Mouse (Mus musculus) limb, embryonic 10.5 days (tissue): ENCODE measurements around the gene St13. TPM values are rescaled to one million over a fixed set of nuclear protein-coding genes. Genes with fewer than 3 reads are reported as not detected.
"Not testable (repeated sequence)": the region's sequence is repeated elsewhere in the genome, so short reads cannot be mapped to it uniquely, and the experiment has no call there.

Experiments
- DNase-seq: peaks from one replicate; pipeline ENCODE4 v3.0.0-alpha.2; 2017; ENCODE audit warnings: low spot score
- H3K27ac ChIP-seq: fragments of 300-500 bp; sonication (generic); 2 replicates; pipeline ENCODE4 v1.5.1; 2016; ENCODE audit warnings: mild to moderate bottlenecking
- H3K27me3 ChIP-seq: fragments of 300-500 bp; sonication (generic); 2 replicates; pipeline ENCODE4 v1.6.1; 2016; ENCODE audit warnings: low read depth, mild to moderate bottlenecking; ENCODE audit not compliant: poor library complexity, severe bottlenecking
- H3K36me3 ChIP-seq: fragments of 300-500 bp; sonication (generic); 2 replicates; pipeline ENCODE4 v1.6.1; 2016; ENCODE audit warnings: mild to moderate bottlenecking, moderate library complexity
- H3K4me1 ChIP-seq: fragments of 300-500 bp; sonication (generic); 2 replicates; pipeline ENCODE4 v1.6.1; 2016
- H3K4me3 ChIP-seq: fragments of 300-500 bp; sonication (generic); 2 replicates; pipeline ENCODE4 v1.5.1; 2016; ENCODE audit warnings: mild to moderate bottlenecking, moderate library complexity
- H3K9me3 ChIP-seq: fragments of 300-500 bp; sonication (generic); replicated peaks from 2 replicates; pipeline ENCODE4 v1.6.1; 2016; ENCODE audit warnings: mild to moderate bottlenecking
- WGBS: fragments of 180-500 bp; shearing (Covaris S2); methylation state at CpG from one replicate; pipeline ENCODE4 v1.1.7; 2016; 5-methylcytosine and 5-hydroxymethylcytosine counted together
- polyA plus RNA-seq: library from polyadenylated mRNA; unstranded; fragments of >200 nt; fragmentation: Nextera tagmentation; extraction: Ambion mirVana; gene quantifications from 2 replicates; pipeline ENCODE4 v1.2.1, GENCODE M21; 2016

The St13 gene
- 222 and 234 TPM in 2 replicates for polyA plus RNA-seq

- Histone ChIP-seq H3K36me3 (peaks cover 25% of the 10 kb centered on the region), H3K9me3 (no peaks in the 10 kb centered on the region), H3K4me1 (peaks cover 16% of the 10 kb centered on the region), H3K4me3 (peak within 1 kb of the TSS; percentile 71), H3K27ac (peak within 1 kb of the TSS; percentile 97), H3K27me3 (no peaks in the 10 kb centered on the region)
- peak; percentile 99 for DNase-seq
- WGBS = under 1% methylated on average over 50 of the region's 50 CpGs
Observed at GRCm38 (mm10) chr15:81399638-81400315, at the start of gene St13, which contains the start of gene Xpnpep3. Gene St13, minus strand, starts transcription at chr15:81400077. Gene Xpnpep3, plus strand, starts transcription at chr15:81400138.

- H3K36me3 ChIP-seq = peaks cover 69% of the 10 kb centered on the region
- H3K4me3 ChIP-seq = no peak overlapping the region
- no peak overlapping the region for H3K27ac ChIP-seq
- DNase-seq = peak; percentile 42
- no peaks in the 10 kb centered on the region for H3K27me3 ChIP-seq
- 67% methylated on average over 3 of the region's 3 CpGs for WGBS
- no peaks in the 10 kb centered on the region for H3K9me3 ChIP-seq
- H3K4me1 ChIP-seq = no peaks in the 10 kb centered on the region
Observed at GRCm38 (mm10) chr15:81448463-81448862, 48.6 kb upstream of the St13 start.

- no peaks in the 10 kb centered on the region for H3K4me1 ChIP-seq
- no peak overlapping the region for H3K4me3 ChIP-seq
- DNase-seq = no peak
- H3K27me3 ChIP-seq = no peaks in the 10 kb centered on the region
- H3K9me3 ChIP-seq = no peaks in the 10 kb centered on the region
- H3K36me3 ChIP-seq = peaks cover 49% of the 10 kb centered on the region
- H3K27ac ChIP-seq = no peak overlapping the region
Observed at GRCm38 (mm10) chr15:81439236-81439635, 39.4 kb upstream of the St13 start.

GRCm38 (mm10) chr15:81438345-81438744, 38.5 kb upstream of the St13 start:
- no peak for DNase-seq
- peaks cover 44% of the 10 kb centered on the region for H3K36me3 ChIP-seq
- 94% methylated on average over 1 of the region's 1 CpGs for WGBS
- no peak overlapping the region for H3K27ac ChIP-seq
- no peaks in the 10 kb centered on the region for H3K27me3 ChIP-seq
- H3K4me1 ChIP-seq = no peaks in the 10 kb centered on the region
- H3K9me3 ChIP-seq = no peaks in the 10 kb centered on the region
- H3K4me3 ChIP-seq = no peak overlapping the region

- 92% methylated on average over 1 of the region's 1 CpGs for WGBS
- Histone ChIP-seq H3K4me3 (no peak overlapping the region), H3K9me3 (no peaks in the 10 kb centered on the region), H3K27me3 (no peaks in the 10 kb centered on the region), H3K27ac (no peak overlapping the region), H3K4me1 (no peaks in the 10 kb centered on the region), H3K36me3 (peaks cover 50% of the 10 kb centered on the region)
- no peak for DNase-seq
Observed at GRCm38 (mm10) chr15:81431195-81431594, 31.3 kb upstream of the St13 start.

- WGBS = 83% methylated on average over 2 of the region's 2 CpGs
Observed at GRCm38 (mm10) chr15:81427947-81428346, 28.1 kb upstream of the St13 start.

GRCm38 (mm10) chr15:81425311-81425710, 25.4 kb upstream of the St13 start:
- 86% methylated on average over 3 of the region's 3 CpGs for WGBS
- H3K4me1 ChIP-seq = no peaks in the 10 kb centered on the region
- no peaks in the 10 kb centered on the region for H3K27me3 ChIP-seq
- no peak for DNase-seq
- H3K27ac ChIP-seq = no peak overlapping the region
- no peak overlapping the region for H3K4me3 ChIP-seq
- peaks cover 22% of the 10 kb centered on the region for H3K36me3 ChIP-seq
- H3K9me3 ChIP-seq = no peaks in the 10 kb centered on the region

More at GRCm38 (mm10) chr15:81427947-81428346, 28.1 kb upstream of the St13 start:
- Histone ChIP-seq H3K27ac (no peak overlapping the region), H3K36me3 (peaks cover 45% of the 10 kb centered on the region), H3K4me3 (no peak overlapping the region), H3K4me1 (no peaks in the 10 kb centered on the region), H3K27me3 (no peaks in the 10 kb centered on the region), H3K9me3 (no peaks in the 10 kb centered on the region)
- no peak for DNase-seq

- Histone ChIP-seq H3K9me3 (no peaks in the 10 kb centered on the region), H3K27me3 (no peaks in the 10 kb centered on the region), H3K4me3 (no peak overlapping the region), H3K4me1 (peaks cover 6% of the 10 kb centered on the region; the same call in 1 of the 2 replicates), H3K27ac (no peak overlapping the region), H3K36me3 (peaks cover 19% of the 10 kb centered on the region)
- 85% methylated on average over 7 of the region's 7 CpGs for WGBS
- no peak for DNase-seq
Observed at GRCm38 (mm10) chr15:81422156-81422681, 22.3 kb upstream of the St13 start.

GRCm38 (mm10) chr15:81421454-81421853, 21.6 kb upstream of the St13 start:
- no peak overlapping the region for H3K4me3 ChIP-seq
- H3K36me3 ChIP-seq = peaks cover 17% of the 10 kb centered on the region
- WGBS = 41% methylated on average over 1 of the region's 1 CpGs
- H3K4me1 ChIP-seq = peaks cover 10% of the 10 kb centered on the region
- DNase-seq = no peak
- H3K27me3 ChIP-seq = no peaks in the 10 kb centered on the region
- H3K9me3 ChIP-seq = no peaks in the 10 kb centered on the region
- H3K27ac ChIP-seq = no peak overlapping the region

GRCm38 (mm10) chr15:81418065-81418464, 18.2 kb upstream of the St13 start:
- 76% methylated on average over 4 of the region's 4 CpGs for WGBS
- Histone ChIP-seq H3K9me3 (no peaks in the 10 kb centered on the region), H3K4me3 (no peak overlapping the region), H3K27me3 (no peaks in the 10 kb centered on the region), H3K27ac (no peak overlapping the region), H3K36me3 (peaks cover 23% of the 10 kb centered on the region), H3K4me1 (peaks cover 13% of the 10 kb centered on the region)
- no peak for DNase-seq

- WGBS = 10% methylated on average over 22 of the region's 22 CpGs
Observed at GRCm38 (mm10) chr15:81416763-81417310, 17.0 kb upstream of the St13 start.

GRCm38 (mm10) chr15:81408199-81408598, 8.3 kb upstream of the St13 start, which contains the start of gene Dnajb7:
Gene Dnajb7, minus strand, starts transcription at chr15:81408299.
- H3K36me3 ChIP-seq = 0 out of 2 replicates have a peak, but pooled peaks cover 3% of the 10 kb centered on the region
- no peaks in the 10 kb centered on the region for H3K9me3 ChIP-seq
- no peak within 1 kb of the TSS for H3K27ac ChIP-seq
- no peaks in the 10 kb centered on the region for H3K4me1 ChIP-seq
- 91% methylated on average over 1 of the region's 1 CpGs for WGBS
- H3K4me3 ChIP-seq = no peak within 1 kb of the TSS
- DNase-seq = no peak
- H3K27me3 ChIP-seq = no peaks in the 10 kb centered on the region

More at GRCm38 (mm10) chr15:81416763-81417310, 17.0 kb upstream of the St13 start:
- H3K27me3 ChIP-seq, H3K9me3 ChIP-seq: not testable (repeated sequence)
- Histone ChIP-seq H3K36me3 (peaks cover 20% of the 10 kb centered on the region), H3K4me3 (peak overlapping the region; percentile 37), H3K4me1 (peaks cover 13% of the 10 kb centered on the region), H3K27ac (peak overlapping the region; percentile 85)
- peak; percentile 77 for DNase-seq

- DNase-seq = no peak
- Histone ChIP-seq H3K4me3 (no peak overlapping the region), H3K27ac (no peak overlapping the region), H3K36me3 (peaks cover 7% of the 10 kb centered on the region; the same call in 1 of the 2 replicates), H3K9me3 (no peaks in the 10 kb centered on the region), H3K4me1 (peaks cover 8% of the 10 kb centered on the region; the same call in 1 of the 2 replicates), H3K27me3 (no peaks in the 10 kb centered on the region)
- WGBS = 87% methylated on average over 3 of the region's 3 CpGs
Observed at GRCm38 (mm10) chr15:81405008-81405407, 5.1 kb upstream of the St13 start.
